Mouse (Mus musculus) T-cell, adult 2 months (primary cell): ENCODE results near the gene Mccc1.

Experiments
- DNase-seq: peaks from one replicate; pipeline ENCODE4 v3.0.0; 2022; ENCODE audit warnings: low spot score

The Mccc1 gene

DNA sequence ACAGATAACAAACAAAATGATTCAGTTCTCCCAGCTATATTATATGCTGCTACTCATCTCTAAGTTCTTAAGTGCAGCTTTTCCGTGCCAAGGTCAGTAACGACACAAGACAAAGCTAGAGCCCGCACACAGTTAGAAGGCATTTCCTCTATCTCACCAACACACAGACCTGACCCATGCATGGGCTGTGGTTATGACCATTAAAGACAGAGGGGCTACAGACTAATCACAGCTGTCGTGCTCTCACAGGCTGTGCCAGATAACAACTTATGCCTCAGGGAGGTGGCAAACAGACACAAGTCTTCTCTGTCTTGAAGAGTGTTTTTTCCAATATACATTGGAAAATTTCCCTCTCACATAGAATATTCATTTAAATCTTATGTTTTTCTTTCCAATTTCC lies 35.5 kb downstream of the Mccc1 start:
- no peak for DNase-seq

DNA sequence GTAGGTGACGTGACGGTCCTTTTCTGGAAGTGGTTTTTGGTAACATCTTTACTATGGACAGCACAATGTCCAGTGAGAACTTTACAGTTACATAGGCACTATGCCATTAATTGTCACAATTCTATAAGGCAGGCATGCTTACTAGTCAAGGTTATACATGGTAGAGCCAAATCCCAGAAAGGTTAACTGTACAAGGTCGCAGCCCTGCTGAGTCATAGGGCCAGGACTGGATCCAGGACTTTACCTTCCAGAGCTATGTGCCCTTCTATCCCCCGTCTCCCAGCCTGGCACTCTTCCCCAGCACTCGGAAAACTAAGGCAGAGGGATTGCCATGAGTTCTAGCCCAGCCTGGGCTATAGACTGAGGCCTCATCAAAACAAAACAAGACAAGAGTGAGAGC lies 36.6 kb downstream of the Mccc1 start:
- DNase-seq: no peak

DNA sequence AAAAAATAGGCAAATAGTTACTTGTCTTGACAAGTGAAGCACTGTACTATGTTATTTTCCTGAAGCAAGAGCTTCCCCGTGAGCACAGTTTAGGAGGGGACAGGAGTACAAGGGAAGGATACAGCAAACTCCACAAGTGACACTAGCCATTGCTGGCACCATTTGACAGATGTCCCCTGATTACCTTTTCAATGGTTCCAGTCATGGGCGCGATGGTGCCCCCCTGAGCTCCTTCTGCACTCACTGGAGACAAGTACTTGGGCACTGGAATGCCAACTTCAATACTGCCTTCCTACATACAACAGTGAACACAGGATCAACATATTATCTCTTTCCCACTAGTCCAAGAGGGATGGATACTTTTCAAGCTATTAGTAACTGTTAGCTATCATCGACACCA lies 37.1 kb downstream of the Mccc1 start:
- no peak for DNase-seq

DNA sequence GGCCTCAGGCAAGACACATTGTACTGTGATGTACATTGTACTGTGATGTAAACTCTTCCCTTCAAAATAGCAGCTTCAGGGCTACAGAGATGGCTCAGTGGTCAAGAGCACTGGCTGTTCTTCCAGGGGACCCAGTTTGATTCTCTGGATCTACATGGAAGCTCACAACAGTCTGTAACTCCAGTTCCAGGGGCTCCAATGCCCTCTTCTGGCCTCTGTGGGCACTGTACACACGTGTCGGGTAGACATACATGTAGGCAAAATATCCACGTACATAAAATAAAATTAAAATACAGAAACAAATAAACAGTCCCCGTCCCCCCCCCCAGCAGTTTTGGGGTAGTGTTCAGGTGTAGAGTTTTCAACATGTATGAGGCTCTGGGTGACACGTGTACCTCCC lies 37.5 kb downstream of the Mccc1 start:
- no peak for DNase-seq

GRCm38 (mm10) chr3:35957230-35957629 lies 43.2 kb downstream of the Mccc1 start:
- DNase-seq: no peak

GRCm38 (mm10) chr3:35954901-35955575 lies 45.4 kb downstream of the Mccc1 start:
- no peak for DNase-seq

- DNase-seq: no peak
These were observed 46.7 kb downstream of the Mccc1 start for GRCm38 (mm10) chr3:35953816-35954215.

DNA sequence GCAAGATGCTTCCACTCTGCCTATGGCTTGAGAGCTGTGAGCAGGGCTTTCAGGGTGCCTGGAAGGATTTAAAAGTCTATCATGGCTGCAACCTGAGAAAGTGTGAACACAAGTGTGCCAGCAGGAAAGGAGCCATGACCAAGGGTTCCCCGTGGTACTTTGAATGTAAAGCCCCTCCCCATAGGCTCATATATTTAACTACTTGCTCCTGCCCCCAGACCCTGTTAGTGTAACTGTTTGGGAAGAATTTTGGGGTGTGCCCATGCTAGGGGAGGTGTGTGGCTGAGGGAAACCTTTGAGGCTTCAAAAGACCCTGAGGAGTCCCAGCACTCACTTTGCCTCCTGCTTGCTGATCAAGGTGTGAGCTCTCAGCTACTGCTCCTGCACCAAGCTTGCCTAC lies 47.3 kb downstream of the Mccc1 start:
- DNase-seq: no peak

- DNase-seq: no peak
These were observed 52.3 kb downstream of the Mccc1 start for GRCm38 (mm10) chr3:35948197-35948596.

GRCm38 (mm10) chr3:35940520-35941135 lies 59.9 kb downstream of the Mccc1 start:
- DNase-seq: no peak

GRCm38 (mm10) chr3:35940047-35940446 lies 60.4 kb downstream of the Mccc1 start:
- no peak for DNase-seq

DNA sequence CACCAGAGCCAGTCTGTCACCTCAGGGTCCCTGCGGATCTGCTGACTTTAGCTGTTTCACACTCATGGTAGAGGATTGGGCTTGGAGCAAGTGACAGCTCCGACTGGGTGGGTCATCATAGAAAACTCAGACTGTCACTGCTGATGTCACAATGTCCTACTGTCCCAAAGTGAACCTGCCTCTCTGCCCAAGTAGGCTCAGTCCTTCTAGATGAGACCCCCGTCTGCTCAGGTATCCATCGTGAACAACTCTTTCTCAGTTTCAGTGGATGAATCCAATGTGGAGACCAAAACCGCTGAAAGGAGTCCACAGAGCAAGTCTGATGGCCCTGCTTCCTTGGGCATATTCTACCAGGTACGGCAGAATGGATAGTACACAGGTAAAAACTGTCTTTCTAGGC lies 63.1 kb downstream of the Mccc1 start, which contains the start of gene Dcun1d1:
Gene Dcun1d1, minus strand, starts transcription at position 101 of the 400 bp plus-strand sequence.
- DNase-seq: no peak

GRCm38 (mm10) chr3:35933405-35933777 lies 67.1 kb downstream of the Mccc1 start:
- DNase-seq: peak; percentile 66

GRCm38 (mm10) chr3:35932735-35933404 lies 67.6 kb downstream of the Mccc1 start:
- peak; percentile 78 for DNase-seq

DNA sequence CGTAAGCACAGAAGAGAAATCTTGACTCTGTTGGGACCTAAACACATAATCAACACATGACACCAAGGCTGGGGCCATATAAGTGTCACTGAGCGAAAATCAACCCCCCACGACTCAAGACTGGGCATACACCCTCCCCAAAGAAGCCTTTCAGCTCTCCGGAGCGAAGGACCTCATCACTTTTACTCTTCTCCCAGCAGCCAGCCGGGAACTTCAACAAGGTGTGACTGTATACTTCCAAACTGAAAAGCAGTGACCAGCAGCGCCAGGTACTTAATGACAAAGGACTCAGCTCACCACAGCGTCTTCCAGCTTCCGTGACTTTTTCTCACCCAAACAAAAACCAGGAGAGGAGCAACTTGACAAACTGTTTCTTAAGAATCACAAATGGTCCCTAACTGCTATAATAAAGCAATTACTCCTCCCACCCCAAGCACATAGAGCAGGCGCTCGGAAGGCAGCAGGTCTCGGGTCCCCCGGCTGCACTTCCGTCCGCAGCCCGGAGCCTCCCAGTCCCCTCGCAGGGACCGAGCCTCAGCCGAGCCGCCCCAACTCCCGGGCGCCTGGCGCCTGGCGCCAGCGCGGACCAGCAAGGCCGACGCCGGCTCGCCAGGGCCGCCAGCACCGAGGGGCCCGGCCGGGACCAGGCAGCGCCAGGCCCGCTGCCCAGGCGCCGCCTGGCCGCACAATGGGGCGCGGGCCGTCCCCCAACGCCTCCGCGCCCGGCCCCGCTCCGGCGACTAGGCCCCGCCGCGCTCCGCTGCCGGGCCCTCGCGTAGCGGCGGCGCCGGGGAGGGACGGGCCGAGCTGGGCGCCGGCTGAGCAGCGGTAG lies 68.4 kb downstream of the Mccc1 start:
- DNase-seq: peak; percentile 65

DNA sequence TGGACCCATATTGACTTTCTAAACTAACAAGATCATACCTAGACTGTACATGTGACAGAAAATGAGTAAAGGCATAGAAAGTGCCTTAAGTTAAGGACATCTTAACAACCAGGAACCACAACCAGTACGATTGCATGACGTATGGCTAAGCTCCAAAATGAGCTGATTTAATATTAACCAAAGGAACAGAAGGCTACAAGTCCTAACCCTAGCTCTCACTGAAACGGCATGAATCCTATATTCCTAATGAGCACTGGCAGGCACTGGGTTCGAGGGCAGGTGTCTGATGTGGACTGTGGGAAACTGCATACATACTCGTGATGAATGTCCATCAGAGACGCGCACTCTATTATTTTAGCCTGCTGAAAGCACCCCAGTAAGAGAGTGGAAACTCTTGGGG lies 69.1 kb downstream of the Mccc1 start:
- DNase-seq: no peak

DNA sequence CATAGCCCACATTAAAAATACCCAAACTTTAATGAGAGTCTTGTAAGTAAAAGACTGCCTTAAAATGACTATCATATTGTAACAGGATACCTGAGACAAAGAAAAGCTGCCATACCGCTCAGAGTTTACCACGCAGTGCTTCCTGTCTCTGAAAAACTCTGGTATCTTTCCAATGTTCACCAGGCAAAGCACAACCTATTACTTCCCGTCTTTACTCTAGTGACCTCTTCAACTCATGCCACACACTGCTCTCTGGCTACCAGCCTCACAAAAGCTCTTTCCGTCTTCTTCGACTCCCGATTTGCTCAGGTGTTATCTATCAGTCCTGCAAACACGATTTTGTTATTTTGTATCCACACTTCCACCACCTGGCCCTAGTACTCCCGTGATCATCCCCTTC lies 70.6 kb downstream of the Mccc1 start:
- peak; percentile 14 for DNase-seq

DNA sequence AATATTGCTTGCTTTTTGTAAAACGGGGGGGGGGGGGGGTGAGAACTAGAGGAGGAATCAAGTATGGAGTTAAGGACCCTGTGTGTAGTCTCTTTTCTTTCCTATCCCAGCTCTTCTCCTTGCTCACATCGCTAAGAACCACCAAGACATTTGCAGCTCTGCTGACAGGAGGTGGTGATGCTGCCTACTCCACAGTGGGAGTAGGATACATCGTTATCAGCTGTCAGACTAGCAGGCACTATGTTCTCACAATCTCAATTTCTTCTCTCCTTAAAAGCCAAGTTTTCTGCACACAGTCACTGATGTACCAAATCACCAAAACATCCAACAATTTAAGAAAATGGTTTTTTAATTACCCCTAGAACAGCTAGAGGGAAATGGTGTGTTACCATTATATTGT lies 71.1 kb downstream of the Mccc1 start:
- no peak for DNase-seq

GRCm38 (mm10) chr3:35925852-35926251 lies 74.6 kb downstream of the Mccc1 start:
- no peak for DNase-seq

- DNase-seq: peak; percentile 5
These were observed 76.5 kb downstream of the Mccc1 start for GRCm38 (mm10) chr3:35924007-35924406.

DNA sequence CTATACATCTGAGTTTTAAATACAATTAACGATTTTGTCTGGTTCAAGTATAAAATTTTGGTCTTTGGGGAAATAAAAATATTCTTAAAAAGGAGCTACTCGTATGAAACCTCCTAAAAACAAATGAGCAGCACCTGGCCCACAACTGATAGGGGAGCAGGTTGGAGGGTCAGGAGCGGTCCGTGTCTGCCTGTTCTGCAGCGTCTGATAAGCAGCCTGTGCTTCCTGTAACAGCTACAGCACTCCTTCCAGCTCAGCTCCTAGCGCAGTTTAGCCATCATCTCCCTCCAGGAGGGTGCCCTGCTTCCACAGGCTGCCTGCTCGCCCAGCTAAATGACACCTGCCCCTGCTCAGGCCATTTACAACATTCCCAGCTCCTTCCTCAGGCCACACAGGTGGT lies 77.0 kb downstream of the Mccc1 start:
- no peak for DNase-seq

DNA sequence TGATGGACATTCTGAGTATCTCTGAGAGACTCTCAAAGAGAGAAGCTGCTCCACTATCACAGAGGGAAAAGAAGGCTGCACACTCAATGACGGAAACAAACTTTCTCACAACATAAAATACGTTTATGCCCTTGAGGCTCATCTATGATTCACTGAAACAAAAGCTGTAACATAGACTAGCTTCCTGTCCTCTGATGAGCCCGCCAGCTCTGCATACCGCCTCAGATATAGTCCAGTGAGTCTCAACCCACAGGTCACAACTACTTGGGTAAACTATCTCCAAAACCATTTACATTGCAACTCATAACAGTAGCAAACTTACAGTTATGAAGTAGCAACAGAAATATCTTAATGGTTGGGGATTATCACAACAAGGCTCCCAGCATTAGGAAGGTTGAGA lies 78.0 kb downstream of the Mccc1 start:
- DNase-seq: peak; percentile 4

DNA sequence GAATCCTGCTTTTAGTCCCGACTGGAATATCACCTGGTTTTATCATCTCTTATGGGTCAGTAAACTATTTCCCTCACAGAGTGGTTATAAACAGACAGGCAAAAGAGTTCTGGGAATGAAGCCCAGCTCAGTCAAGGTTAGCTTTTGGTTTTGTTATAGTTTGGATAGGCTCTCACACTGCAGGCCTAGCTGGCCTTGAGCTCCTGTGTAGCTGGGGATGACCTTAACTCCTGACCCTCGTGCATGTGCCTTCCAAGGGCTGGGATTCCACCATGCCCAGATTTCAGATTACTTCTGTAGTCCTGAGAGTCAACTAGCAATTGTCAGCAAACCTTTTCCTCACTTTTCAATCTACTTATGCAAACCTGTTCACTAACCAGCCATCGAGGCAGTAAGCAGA lies 82.2 kb downstream of the Mccc1 start:
- no peak for DNase-seq
